Mouse (Mus musculus): ENCODE data around the gene Gm3327.
"Not testable (repeated sequence)": the region's sequence is repeated elsewhere in the genome, so short reads cannot be mapped to it uniquely, and the experiment has no call there.

The Gm3327 gene

GRCm38 (mm10) chr14:44123551-44123950 is at the start of gene Gm3327:
Gm3327 (plus strand) TSS chr14:44123851.
- DNase-seq (ENCODE audit: low spot score in 2 of 2): not testable (repeated sequence)

- not testable (repeated sequence) for DNase-seq (ENCODE audit: low spot score in 2 of 2)
Measured at GRCm38 (mm10) chr14:44077785-44078341, 45.8 kb upstream of the Gm3327 start.

- not testable (repeated sequence) for DNase-seq (ENCODE audit: low spot score in 2 of 2)
Measured at GRCm38 (mm10) chr14:44086588-44086987, 37.1 kb upstream of the Gm3327 start.

GRCm38 (mm10) chr14:44087535-44087934 is 36.1 kb upstream of the Gm3327 start:
- DNase-seq (ENCODE audit: low spot score in 2 of 2): not testable (repeated sequence)

GRCm38 (mm10) chr14:44091524-44091923 is 32.1 kb upstream of the Gm3327 start:
- DNase-seq (ENCODE audit: low spot score in 2 of 2): peak in 1 of 2 experiments; percentile 2

GRCm38 (mm10) chr14:44094445-44094844 is 29.2 kb upstream of the Gm3327 start:
- not testable (repeated sequence) for DNase-seq (ENCODE audit: low spot score in 2 of 2)

GRCm38 (mm10) chr14:44100030-44100429 is 23.6 kb upstream of the Gm3327 start:
- DNase-seq (ENCODE audit: low spot score in 2 of 2): not testable (repeated sequence)

GRCm38 (mm10) chr14:44102354-44102753 is 21.3 kb upstream of the Gm3327 start, which contains the start of gene Ear2:
Ear2 (plus strand) TSS chr14:44102654.
- DNase-seq (ENCODE audit: low spot score in 2 of 2): not testable (repeated sequence)

- DNase-seq (ENCODE audit: low spot score in 2 of 2): no peak
Measured at GRCm38 (mm10) chr14:44110981-44111380, 12.7 kb upstream of the Gm3327 start.
